Mouse (Mus musculus) hindbrain, embryonic 16.5 days (tissue): ENCODE results near the gene Ndufs6. TPM values are rescaled to one million over a fixed set of nuclear protein-coding genes. Genes with fewer than 3 reads are reported as not detected.

ENCODE experiments used
- ATAC-seq: fragments of 200-750 bp; cut with Nextera tagmentation; 2 replicates; pipeline ENCODE4 v1.8.0; 2017; ENCODE audit warnings: moderate TSS enrichment, moderate library complexity
- H3K27ac ChIP-seq: fragments of 300-500 bp; sonication (generic); 2 replicates; pipeline ENCODE4 v1.5.1; 2014; ENCODE audit warnings: low read depth, mild to moderate bottlenecking, control low read depth, low read length, moderate library complexity
- H3K27me3 ChIP-seq: fragments of 300-500 bp; sonication (generic); replicated peaks from 2 replicates; pipeline ENCODE4 v1.6.1; 2014; ENCODE audit warnings: low read length; ENCODE audit not compliant: control insufficient read depth, insufficient read depth
- H3K36me3 ChIP-seq: fragments of 300-500 bp; sonication (generic); 2 replicates; pipeline ENCODE4 v1.6.1; 2014; ENCODE audit warnings: mild to moderate bottlenecking, low read length, moderate library complexity, mixed read lengths; ENCODE audit not compliant: control insufficient read depth, insufficient read depth
- H3K4me1 ChIP-seq: fragments of 300-500 bp; sonication (generic); 2 replicates; pipeline ENCODE4 v1.6.1; 2014; ENCODE audit warnings: low read depth, low read length; ENCODE audit not compliant: control insufficient read depth, insufficient read depth
- H3K4me2 ChIP-seq: fragments of 300-500 bp; sonication (generic); 2 replicates; pipeline ENCODE4 v1.6.1; 2014; ENCODE audit warnings: mild to moderate bottlenecking, low read length, control low read depth, moderate library complexity
- H3K4me3 ChIP-seq: fragments of 300-500 bp; sonication (generic); 2 replicates; pipeline ENCODE4 v1.5.1; 2014; ENCODE audit warnings: mild to moderate bottlenecking, low read length, control low read depth, moderate library complexity
- H3K9ac ChIP-seq: fragments of 300-500 bp; sonication (generic); 2 replicates; pipeline ENCODE4 v1.6.1; 2014; ENCODE audit warnings: low read depth, mild to moderate bottlenecking, control low read depth, low read length, moderate library complexity
- H3K9me3 ChIP-seq: fragments of 300-500 bp; sonication (generic); 2 replicates; pipeline ENCODE4 v1.6.1; 2014; ENCODE audit warnings: mild to moderate bottlenecking, low read length, moderate library complexity; ENCODE audit not compliant: control insufficient read depth
- WGBS: fragments of 180-500 bp; shearing (Covaris S2); extraction: QIAGEN DNeasy Blood & Tissue Kit; methylation state at CpG from one replicate; pipeline ENCODE4 v1.1.7; 2014; 5-methylcytosine and 5-hydroxymethylcytosine counted together
- polyA plus RNA-seq: library from polyadenylated mRNA; unstranded; fragments of >200 nt; fragmentation: Nextera tagmentation; extraction: Ambion mirVana; gene quantifications from 2 replicates; pipeline ENCODE4 v1.2.1, GENCODE M21; 2015

The Ndufs6 gene
- 415 and 483 TPM in 2 replicates for polyA plus RNA-seq

- H3K9me3 ChIP-seq, result no peaks in the 10 kb centered on the region
- H3K36me3 ChIP-seq, result 0 out of 2 replicates have a peak, but pooled peaks cover 8% of the 10 kb centered on the region
- peak within 1 kb of the TSS; percentile 80 for H3K4me3 ChIP-seq
- H3K4me2 ChIP-seq, result peak within 1 kb of the TSS; percentile 87
- peak; percentile 84 for ATAC-seq
- H3K27me3 ChIP-seq, result no peaks in the 10 kb centered on the region
- H3K27ac ChIP-seq, result peak within 1 kb of the TSS; percentile 78
- H3K4me1 ChIP-seq, result peaks cover 19% of the 10 kb centered on the region
- peak within 1 kb of the TSS; percentile 78 for H3K9ac ChIP-seq
- 1% methylated on average over 45 of the region's 45 CpGs for WGBS
Observed at GRCm38 (mm10) chr13:73327827-73328698, at the start of gene Ndufs6, which contains the start of gene Mrpl36. TSS of gene Ndufs6 (minus strand) at chr13:73328542. TSS of gene Mrpl36 (plus strand) at chr13:73328513.

DNA sequence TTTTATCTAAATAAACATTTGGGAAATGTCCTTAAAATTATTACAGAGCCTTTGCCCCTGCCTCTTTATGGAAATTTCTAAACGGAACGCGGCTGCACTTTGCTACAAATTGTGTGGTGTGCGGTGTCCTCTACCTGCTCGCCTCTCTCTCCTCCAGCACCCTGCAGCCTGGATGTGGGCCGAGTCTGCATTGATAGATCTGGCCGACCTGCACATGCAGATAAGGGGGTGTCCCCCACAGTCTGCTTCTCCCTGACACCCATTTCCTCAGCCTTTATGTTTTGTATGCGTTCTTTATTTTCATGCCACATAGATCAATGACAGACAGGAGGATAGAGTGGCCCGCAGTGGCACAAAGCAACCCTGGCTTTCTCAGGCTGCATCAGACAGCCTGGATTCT lies 49.3 kb upstream of the Ndufs6 start:
- Histone ChIP-seq H3K4me1 (no peaks in the 10 kb centered on the region), H3K4me3 (no peak overlapping the region), H3K27ac (no peak overlapping the region), H3K4me2 (no peak overlapping the region), H3K27me3 (no peaks in the 10 kb centered on the region), H3K36me3 (no peaks in the 10 kb centered on the region), H3K9me3 (no peaks in the 10 kb centered on the region), H3K9ac (no peak overlapping the region)
- ATAC-seq, result no peak
- 71% methylated on average over 9 of the region's 9 CpGs for WGBS

DNA sequence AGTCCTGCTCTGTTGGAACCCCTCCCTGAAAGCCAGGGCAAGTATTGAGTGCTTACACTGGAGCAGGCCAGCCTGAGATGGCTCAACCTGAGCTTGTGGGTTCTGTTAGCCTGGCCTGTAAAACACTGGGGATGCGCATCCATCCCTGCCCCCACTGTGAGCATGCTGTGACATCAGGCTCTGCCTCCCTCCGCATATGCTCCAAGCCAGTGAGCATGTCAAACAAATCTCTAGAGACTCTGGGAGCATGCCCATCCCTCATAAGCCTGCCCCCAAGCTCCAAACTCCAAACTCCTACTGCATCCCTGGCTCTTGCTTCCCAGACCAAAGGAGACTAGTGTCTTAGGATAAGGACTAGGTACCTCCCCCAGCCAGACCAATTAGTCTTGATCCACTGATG lies 46.3 kb upstream of the Ndufs6 start:
- H3K4me1 ChIP-seq, result no peaks in the 10 kb centered on the region
- H3K27me3 ChIP-seq, result no peaks in the 10 kb centered on the region
- H3K9ac ChIP-seq, result no peak overlapping the region
- ATAC-seq, result 0 out of 2 replicates have a peak, but pooled peaks have one; percentile 37
- 42% methylated on average over 2 of the region's 2 CpGs for WGBS
- no peak overlapping the region for H3K4me3 ChIP-seq
- no peak overlapping the region for H3K4me2 ChIP-seq
- H3K27ac ChIP-seq, result no peak overlapping the region
- no peaks in the 10 kb centered on the region for H3K9me3 ChIP-seq
- no peaks in the 10 kb centered on the region for H3K36me3 ChIP-seq

DNA sequence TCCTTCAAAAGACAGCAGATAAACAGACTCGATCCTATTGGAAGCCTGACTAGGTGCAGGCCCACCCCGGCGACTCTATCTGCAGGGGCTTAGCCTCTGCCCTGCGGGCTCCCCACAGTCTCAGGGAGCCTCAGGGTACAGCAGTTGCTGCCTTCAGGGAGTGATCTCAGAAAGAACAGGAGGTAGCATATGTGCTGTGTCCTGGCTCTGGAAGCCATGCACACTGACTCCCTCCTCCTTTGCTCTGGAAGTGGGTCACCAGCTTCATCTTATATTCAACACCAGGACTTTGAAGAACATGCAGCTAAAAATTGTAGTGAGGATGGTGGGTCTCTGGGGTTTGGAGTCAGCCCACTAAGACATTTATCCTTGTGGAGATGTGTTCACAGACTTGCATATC lies 45.0 kb upstream of the Ndufs6 start:
- no peak overlapping the region for H3K4me3 ChIP-seq
- WGBS, result 65% methylated on average over 4 of the region's 4 CpGs

DNA sequence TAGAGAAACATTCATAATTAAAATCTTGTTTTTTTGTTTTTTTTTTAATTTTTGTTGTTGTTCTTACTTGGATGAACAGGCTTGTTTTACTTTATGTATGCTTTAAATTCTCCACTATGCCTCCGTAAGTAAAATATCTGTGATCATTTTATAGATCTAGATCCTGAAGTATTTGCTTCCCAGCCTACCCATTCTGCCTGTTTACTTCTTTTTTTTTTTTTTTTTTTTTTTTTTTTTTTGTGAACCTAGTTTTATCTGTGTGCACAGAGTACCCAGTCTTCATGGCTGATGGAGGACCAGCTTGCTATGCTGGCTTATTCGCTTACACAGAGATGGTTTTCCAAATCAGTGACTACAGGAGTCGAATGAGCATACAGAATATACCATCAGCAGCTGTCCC lies 28.8 kb upstream of the Ndufs6 start:
- no peak overlapping the region for H3K27ac ChIP-seq
- H3K36me3 ChIP-seq, result no peaks in the 10 kb centered on the region
- no peak overlapping the region for H3K4me3 ChIP-seq
- no peak overlapping the region for H3K4me2 ChIP-seq
- ATAC-seq, result no peak
- H3K9me3 ChIP-seq, result no peaks in the 10 kb centered on the region
- no peak overlapping the region for H3K9ac ChIP-seq
- no peaks in the 10 kb centered on the region for H3K27me3 ChIP-seq
- 83% methylated on average over 3 of the region's 3 CpGs for WGBS
- no peaks in the 10 kb centered on the region for H3K4me1 ChIP-seq

More for the DNA sequence above, 45.0 kb upstream of the Ndufs6 start:
- Histone ChIP-seq H3K9ac (no peak overlapping the region), H3K4me2 (no peak overlapping the region), H3K27ac (no peak overlapping the region), H3K36me3 (no peaks in the 10 kb centered on the region), H3K9me3 (no peaks in the 10 kb centered on the region), H3K4me1 (no peaks in the 10 kb centered on the region), H3K27me3 (no peaks in the 10 kb centered on the region)
- ATAC-seq, result no peak

DNA sequence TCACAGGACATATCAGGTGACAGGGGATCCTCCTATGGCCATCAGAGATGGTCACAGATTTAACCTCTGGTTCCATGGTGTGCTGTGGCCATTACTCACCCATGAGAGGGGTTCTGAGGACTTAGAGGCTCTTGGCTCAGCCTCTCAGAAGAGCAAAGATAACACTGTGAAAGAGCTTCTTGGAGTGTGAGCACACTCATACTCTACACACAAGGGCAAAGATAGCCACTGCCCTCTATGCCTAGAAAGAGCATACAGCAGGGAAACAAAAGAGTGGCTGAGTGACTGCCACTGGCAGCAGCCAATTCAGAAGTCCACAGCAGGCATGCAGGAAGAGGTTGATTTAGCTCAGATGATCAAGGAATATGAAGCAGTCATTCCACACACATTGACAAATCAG lies 24.1 kb upstream of the Ndufs6 start:
- Histone ChIP-seq H3K4me1 (no peaks in the 10 kb centered on the region), H3K27me3 (no peaks in the 10 kb centered on the region), H3K4me2 (no peak overlapping the region), H3K4me3 (no peak overlapping the region), H3K36me3 (no peaks in the 10 kb centered on the region), H3K27ac (no peak overlapping the region), H3K9me3 (no peaks in the 10 kb centered on the region), H3K9ac (no peak overlapping the region)
- no peak for ATAC-seq

DNA sequence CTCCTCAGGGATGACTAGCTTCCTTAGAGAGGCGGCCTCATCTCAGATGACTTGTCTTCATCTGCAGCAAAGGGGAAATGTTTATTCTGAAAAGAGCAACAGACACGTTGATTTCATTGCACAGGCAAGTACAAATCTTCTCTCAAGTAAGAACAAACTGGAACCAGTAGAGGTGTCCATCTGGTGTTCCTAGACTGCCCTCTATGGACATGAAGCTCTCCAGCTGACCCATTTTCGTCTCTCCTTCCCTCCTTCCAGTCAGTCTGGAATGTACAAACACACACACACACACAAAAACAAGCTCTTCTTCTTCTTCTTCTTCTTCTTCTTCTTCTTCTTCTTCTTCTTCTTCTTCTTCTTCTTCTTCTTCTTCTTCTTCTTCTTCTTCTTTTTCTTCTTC lies 23.6 kb upstream of the Ndufs6 start:
- WGBS, result 76% methylated on average over 3 of the region's 3 CpGs

DNA sequence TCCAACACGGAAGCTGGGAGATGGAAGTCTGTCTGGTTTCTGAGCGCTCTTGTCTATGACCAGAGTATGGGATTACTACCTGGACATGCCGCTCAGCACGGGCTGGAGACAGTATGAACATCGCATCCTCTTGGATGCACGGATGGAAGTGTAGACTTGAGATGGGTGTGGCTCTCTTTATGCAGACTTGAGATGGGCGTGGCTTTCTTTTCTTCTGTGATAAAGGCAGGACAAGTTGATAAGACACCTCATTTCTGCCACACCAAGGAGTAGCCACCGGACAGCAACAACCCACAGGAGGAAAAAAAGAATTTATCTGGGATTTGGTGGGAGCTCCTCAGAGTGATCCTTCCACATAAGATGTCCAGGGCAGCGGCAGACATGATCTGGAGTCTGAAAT lies 22.4 kb upstream of the Ndufs6 start:
- no peaks in the 10 kb centered on the region for H3K9me3 ChIP-seq
- no peak overlapping the region for H3K9ac ChIP-seq
- no peaks in the 10 kb centered on the region for H3K4me1 ChIP-seq
- no peak overlapping the region for H3K27ac ChIP-seq
- H3K4me2 ChIP-seq, result no peak overlapping the region
- H3K4me3 ChIP-seq, result no peak overlapping the region
- H3K36me3 ChIP-seq, result no peaks in the 10 kb centered on the region
- H3K27me3 ChIP-seq, result no peaks in the 10 kb centered on the region
- 86% methylated on average over 9 of the region's 9 CpGs for WGBS
- no peak for ATAC-seq

More for the DNA sequence above, 23.6 kb upstream of the Ndufs6 start:
- no peak overlapping the region for H3K4me2 ChIP-seq
- H3K9me3 ChIP-seq, result no peaks in the 10 kb centered on the region
- ATAC-seq, result no peak
- H3K4me3 ChIP-seq, result no peak overlapping the region
- H3K27me3 ChIP-seq, result no peaks in the 10 kb centered on the region
- no peaks in the 10 kb centered on the region for H3K36me3 ChIP-seq
- H3K27ac ChIP-seq, result no peak overlapping the region
- no peak overlapping the region for H3K9ac ChIP-seq
- H3K4me1 ChIP-seq, result no peaks in the 10 kb centered on the region

- no peak overlapping the region for H3K9ac ChIP-seq
- ATAC-seq, result no peak
- no peaks in the 10 kb centered on the region for H3K9me3 ChIP-seq
- H3K4me1 ChIP-seq, result no peaks in the 10 kb centered on the region
- 86% methylated on average over 7 of the region's 7 CpGs for WGBS
- H3K4me2 ChIP-seq, result no peak overlapping the region
- H3K36me3 ChIP-seq, result no peaks in the 10 kb centered on the region
- no peak overlapping the region for H3K4me3 ChIP-seq
- no peak overlapping the region for H3K27ac ChIP-seq
- no peaks in the 10 kb centered on the region for H3K27me3 ChIP-seq
Observed at GRCm38 (mm10) chr13:73347922-73348650, 19.7 kb upstream of the Ndufs6 start.
